Mouse (Mus musculus) layer of hippocampus, adult 8-10 months (tissue): ENCODE measurements at regions not wholly inside any gene's neighbourhood (a gene's known extent, or its start where the extent isn't known, plus 50 kb on each side); places are given as distances from the start of the nearest gene placed in this dataset.
A peak's percentile ranks its signal among the peaks of the same experiment; 100 is the strongest.

Experiments
- DNase-seq, 2 experiments: peaks; one replicate each; pipeline ENCODE4 v3.0.0; 2022; ENCODE audit warnings: low spot score in 2 of 2

- DNase-seq = no peak
These were observed 185.3 kb downstream of the Plk2 start for GRCm38 (mm10) chr13:110580166-110580565.

DNA sequence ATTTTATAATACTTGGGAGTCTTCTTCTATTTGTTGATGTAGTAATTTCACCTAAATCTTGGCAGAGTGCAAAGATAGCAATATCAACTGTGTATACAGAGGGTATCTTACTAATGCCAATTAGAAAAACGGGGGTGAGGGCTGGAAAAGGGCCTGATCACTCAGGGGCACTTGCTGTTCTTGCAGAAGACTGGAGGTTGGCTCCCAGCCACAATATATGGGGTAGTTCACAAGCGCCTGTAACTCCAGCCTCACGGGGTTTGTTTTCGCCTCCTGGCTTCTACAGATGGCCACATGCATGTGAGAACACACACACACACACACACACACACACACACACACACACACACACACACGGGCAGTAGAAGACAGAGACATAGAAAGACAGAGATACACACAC is 185.7 kb downstream of the Plk2 start:
- DNase-seq = no peak

- no peak for DNase-seq
These were observed 189.9 kb downstream of the Plk2 start for GRCm38 (mm10) chr13:110584765-110585164.

- DNase-seq = no peak
These were observed 199.8 kb downstream of the Plk2 start for GRCm38 (mm10) chr13:110594630-110595029.

GRCm38 (mm10) chr13:110599666-110600065 is 204.8 kb downstream of the Plk2 start:
- DNase-seq = no peak

- no peak for DNase-seq
These were observed 205.5 kb downstream of the Plk2 start for GRCm38 (mm10) chr13:110600377-110600776.

DNA sequence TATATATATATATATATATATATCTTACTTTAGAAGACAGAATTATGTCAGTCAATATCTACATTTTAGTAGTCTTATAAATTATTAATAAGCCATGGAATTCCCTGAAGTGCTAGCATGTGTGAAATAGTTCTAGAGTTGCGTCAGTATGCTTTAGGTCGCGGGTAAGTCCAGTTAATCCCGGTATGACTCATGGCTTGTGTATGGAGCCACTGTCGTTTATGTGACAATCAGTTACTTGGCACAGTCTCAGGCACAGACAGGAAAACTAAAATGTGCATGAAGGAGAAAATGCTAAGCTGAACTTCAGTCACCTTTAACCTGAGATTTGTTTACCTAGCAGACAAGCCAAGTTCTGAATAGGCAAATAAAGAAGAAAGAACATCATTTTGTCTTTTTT is 206.5 kb downstream of the Plk2 start:
- no peak for DNase-seq

DNA sequence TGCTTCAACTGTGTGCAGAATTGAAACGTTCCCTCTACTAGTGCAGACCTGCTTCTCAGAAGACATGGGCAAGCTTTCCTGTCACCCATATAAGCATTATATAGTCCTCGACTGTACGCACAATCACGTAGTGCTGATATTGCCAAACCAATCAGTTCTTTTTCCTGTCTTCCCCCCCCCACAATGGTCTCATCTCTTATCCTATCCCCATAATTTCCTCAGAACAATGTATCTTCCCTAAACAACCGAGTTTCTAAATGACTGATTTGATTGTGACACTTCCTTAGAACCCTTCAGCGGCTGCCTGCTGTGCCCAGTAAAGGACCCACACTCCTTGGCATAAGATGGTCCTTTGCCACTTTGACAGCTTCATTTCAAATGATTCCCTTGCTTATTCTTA is 207.0 kb downstream of the Plk2 start:
- DNase-seq = no peak

DNA sequence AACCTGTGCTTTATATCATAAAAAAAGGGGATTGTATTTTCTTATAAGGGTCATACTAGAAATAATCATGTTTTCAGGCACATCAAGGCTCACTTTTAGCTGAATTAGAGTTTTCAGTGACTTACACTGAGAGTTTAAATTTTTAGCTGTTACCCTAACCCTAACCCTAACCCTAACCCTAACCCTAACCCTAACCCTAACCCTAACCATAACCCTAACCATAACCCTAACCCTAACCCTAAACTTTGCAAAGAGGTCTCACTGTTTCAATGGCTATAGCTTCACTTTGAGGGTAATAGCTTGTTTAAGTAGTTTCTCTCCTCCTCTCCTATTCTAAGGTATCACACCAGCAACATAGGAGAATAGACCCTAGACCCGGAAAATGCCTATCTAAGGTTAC is 208.0 kb downstream of the Plk2 start:
- DNase-seq = no peak

GRCm38 (mm10) chr13:110619010-110619409 is 224.2 kb downstream of the Plk2 start:
- peak; percentile 64 to 68 for DNase-seq

- peak in 1 of 2 experiments; percentile 14 for DNase-seq
These were observed 232.3 kb downstream of the Plk2 start for GRCm38 (mm10) chr13:110627136-110627535.

DNA sequence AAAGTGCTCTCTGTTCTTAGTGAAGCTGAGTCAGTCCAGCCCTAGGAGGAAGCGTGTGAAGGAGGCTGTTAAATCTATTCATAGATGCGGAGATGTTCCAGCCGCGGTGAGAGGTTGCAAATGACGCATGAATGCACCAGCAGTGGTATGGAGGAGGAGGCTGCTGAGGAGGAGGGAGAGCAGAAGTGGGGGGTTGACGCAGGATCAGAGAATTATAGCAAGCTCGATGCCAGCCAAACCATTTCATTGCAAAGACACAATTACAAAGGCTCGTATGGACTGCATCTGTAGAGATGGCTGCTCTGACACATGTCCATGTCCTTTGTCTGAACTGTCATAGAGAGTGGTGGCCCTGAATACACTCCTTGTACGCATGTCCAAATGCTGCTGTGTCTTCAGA is 232.9 kb downstream of the Plk2 start:
- DNase-seq = peak; percentile 74 to 83

DNA sequence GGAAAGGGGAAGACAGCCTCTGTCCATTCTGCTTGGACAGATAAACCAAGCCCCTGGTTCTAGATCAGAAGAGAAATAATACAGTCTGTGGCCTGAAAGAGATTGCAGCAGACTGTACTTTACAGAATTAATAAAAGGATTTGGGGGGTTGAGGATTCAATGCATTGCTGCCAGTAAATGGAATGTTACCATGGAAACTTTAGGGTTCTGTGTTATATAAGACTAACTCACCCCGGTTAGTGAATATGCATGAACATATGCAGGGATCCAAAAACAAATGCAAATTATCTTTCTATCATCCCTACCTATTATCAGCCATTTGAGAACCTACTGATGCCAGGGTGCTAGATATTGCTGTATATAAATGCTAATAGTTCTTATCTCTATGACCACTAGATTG is 233.4 kb downstream of the Plk2 start:
- DNase-seq = no peak

GRCm38 (mm10) chr13:110633261-110633781 is 238.5 kb downstream of the Plk2 start:
- DNase-seq = no peak

DNA sequence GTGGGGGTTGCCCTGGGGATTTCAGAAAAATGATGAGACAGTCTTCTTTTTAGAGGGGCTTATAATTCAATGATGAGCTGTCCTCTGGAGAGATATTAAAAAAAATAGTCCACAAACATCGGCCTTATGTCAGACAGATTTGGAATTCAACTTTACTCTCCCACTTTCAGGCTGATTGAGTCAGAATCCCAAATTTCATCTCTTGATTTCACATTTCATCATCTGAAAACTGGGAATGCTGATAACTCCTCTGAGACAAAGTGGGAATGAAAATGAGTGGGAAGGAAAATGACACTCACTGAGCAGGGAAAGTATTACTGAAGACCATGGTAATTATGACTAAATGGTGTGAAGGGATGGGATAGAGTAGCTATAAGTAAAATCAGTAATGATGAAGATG is 239.1 kb downstream of the Plk2 start:
- no peak for DNase-seq

DNA sequence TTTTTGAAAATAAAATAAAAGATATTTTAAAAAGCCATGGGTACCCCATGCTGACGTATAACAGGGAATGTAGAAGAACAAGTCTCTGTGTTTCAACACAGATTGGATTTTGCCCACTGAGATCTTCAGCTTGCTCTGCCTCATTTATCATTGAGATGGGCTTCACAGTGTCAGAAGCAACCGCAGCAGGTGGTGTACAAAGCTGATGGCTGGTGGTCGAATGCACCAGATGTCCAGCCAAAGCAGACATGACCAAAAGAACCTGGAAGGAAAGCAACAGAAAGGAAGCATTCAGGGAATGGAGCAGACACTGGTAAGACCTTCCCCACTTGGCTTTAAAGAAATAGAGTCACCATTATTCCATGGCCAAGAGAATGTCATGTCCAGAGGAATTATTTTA is 247.9 kb downstream of the Plk2 start:
- no peak for DNase-seq

DNA sequence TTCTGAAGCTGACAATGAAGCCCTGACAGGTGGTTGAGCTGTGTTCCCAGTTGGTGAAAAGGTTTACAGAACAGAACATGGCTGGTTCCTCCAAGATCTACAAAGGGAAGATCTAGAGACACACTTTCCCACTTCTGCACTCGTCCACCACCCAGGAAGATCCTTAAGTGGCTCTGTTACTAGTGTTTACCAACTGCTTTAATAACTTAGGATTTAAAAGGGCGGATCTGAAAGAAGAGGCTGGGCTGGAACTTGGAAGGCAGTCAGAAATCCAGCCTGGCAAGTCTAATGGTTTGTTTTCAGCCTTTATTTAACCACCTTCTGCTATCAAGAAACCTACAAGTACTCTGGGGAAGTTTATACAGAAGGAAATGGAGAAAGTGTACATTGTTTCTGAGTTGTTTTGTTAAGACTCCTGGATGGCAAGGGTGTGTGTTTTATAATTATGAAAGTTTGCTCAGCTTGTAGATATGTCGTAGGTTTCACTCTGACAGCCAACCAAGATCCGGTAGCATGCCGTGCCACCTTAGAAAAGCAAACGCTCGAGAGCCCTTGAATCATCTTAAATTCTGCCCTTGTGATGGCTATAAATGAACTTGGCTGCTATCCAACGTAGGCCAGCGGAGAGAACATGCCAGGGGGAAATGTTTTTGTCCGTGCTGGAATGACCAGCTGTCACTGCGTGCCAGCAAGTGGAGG is 248.5 kb downstream of the Plk2 start:
- peak in 1 of 2 experiments; percentile 11 for DNase-seq

DNA sequence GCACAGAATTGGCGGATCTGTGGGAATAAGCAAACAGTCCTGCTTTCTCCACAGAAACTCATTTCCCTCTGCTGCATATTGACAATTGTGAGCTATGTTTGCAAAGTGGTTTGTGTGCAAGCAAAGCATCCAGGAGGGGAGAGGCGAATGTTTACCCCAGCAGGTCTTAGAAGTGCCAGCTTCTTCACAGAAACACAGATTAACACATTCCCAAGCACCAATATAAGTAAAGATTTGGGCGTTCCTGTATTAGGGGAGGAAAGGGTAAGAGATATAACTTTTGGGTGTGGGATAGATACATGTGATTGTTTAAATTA is 249.0 kb downstream of the Plk2 start:
- no peak for DNase-seq

DNA sequence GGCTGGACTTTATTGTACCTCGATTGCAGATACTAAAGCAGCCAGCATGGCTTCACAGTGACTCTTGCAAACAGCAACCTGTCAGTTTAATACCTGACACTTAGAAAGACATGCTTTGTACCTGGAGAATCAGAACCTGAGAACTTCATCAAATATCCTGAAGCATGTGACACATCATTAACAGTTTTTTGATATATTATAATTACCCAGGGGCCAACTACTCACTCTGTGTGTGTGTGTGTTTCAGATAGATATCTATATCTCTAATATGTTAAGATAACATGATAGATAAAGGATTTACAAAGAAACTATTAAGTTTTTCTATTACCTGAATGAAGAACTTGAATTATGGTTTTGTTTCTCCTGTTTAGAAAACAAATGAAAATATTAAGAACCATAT is 254.5 kb downstream of the Plk2 start:
- DNase-seq = no peak

- DNase-seq = peak in 1 of 2 experiments; percentile 38
These were observed 255.1 kb downstream of the Plk2 start for GRCm38 (mm10) chr13:110649870-110650497.

DNA sequence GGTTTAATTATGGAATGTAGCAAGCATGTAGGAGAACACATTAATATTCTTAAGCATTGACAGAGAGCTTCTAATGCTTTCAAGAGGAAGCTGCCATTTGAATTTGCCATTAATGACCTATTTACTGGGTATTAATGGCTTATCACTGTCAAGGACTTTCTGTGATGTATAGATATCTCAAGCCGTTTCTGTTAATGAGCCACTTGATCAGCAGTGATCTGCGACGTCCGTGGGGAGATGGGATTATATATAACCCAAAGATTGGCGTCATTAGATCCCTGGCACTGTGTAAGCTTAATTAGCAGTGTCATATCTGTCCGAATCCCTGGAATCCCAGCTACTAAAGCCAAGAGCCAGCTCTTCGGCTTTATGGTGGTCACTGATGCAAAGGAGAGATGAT is 257.4 kb downstream of the Plk2 start:
- no peak for DNase-seq

GRCm38 (mm10) chr13:110665073-110665800 is 270.4 kb downstream of the Plk2 start:
- DNase-seq = no peak
